Comparison of ENCODE assay signal across 8 mouse cellular contexts in genomic region chr4:99660073-99660611, GRCm38 (mm10). TPM values are rescaled to one million over a fixed set of nuclear protein-coding genes. Genes with fewer than 3 reads are reported as not detected.
A peak's percentile ranks its signal among the peaks of the same experiment; 100 is the strongest.
DNase-seq lines count a peak whose midpoint lies in the region; ATAC-seq and TF ChIP-seq lines count a peak whose summit lies in the region.

No protein-coding gene starts in this region.

- WGBS in kidney, adult 2 months = 5% methylated on average over 20 of the region's 20 CpGs
- WGBS in kidney, embryonic 14.5 days = 1% methylated on average over 20 of the region's 20 CpGs
- WGBS in heart, embryonic 16.5 days = 2% methylated on average over 20 of the region's 20 CpGs
- 1% methylated on average over 20 of the region's 20 CpGs for WGBS in neural tube, embryonic 11.5 days
- WGBS in forebrain, postnatal 0 days = 2% methylated on average over 20 of the region's 20 CpGs

- no peak for ATAC-seq in kidney, embryonic 14.5 days (ENCODE audit: low FRiP score, low TSS enrichment)
- ATAC-seq in heart, embryonic 16.5 days (replicated peaks; ENCODE audit: extremely low read depth, insufficient read depth, low FRiP score) = no peak
- no peak for ATAC-seq in neural tube, embryonic 11.5 days (ENCODE audit: insufficient read depth, low FRiP score, low TSS enrichment)
- no peak for ATAC-seq in forebrain, postnatal 0 days

- H3K9me3 ChIP-seq in kidney, embryonic 14.5 days (ENCODE audit: control insufficient read depth, low read length) = no peaks in the 10 kb centered on the region
- H3K9me3 ChIP-seq in heart, embryonic 16.5 days (replicated peaks; ENCODE audit: control insufficient read depth, low read length) = no peaks in the 10 kb centered on the region
- H3K9me3 ChIP-seq in neural tube, embryonic 11.5 days (ENCODE audit: control insufficient read depth, low read length) = no peaks in the 10 kb centered on the region
- no peaks in the 10 kb centered on the region for H3K9me3 ChIP-seq in forebrain, postnatal 0 days (ENCODE audit: low read length)

- no peaks in the 10 kb centered on the region for H3K4me1 ChIP-seq in kidney, adult 2 months (ENCODE audit: control insufficient read depth, insufficient read depth, low read length)
- peaks cover 10% of the 10 kb centered on the region; the same call in 1 of the 2 replicates for H3K4me1 ChIP-seq in kidney, embryonic 14.5 days (ENCODE audit: control insufficient read depth, insufficient read depth, low read length)
- peaks cover 17% of the 10 kb centered on the region; the same call in 1 of the 2 replicates for H3K4me1 ChIP-seq in heart, embryonic 16.5 days (ENCODE audit: control insufficient read depth, insufficient read depth, low read length)
- H3K4me1 ChIP-seq in neural tube, embryonic 11.5 days (ENCODE audit: control insufficient read depth, insufficient read depth, low read length) = no peaks in the 10 kb centered on the region
- no peaks in the 10 kb centered on the region for H3K4me1 ChIP-seq in forebrain, postnatal 0 days (ENCODE audit: insufficient read depth)

- H3K4me3 ChIP-seq in kidney, adult 2 months (ENCODE audit: insufficient read depth, low read depth, low read length) = no peak overlapping the region
- H3K4me3 ChIP-seq in kidney, embryonic 14.5 days (ENCODE audit: low read length) = no peak overlapping the region
- peak overlapping the region; percentile 21 for H3K4me3 ChIP-seq in heart, embryonic 16.5 days (ENCODE audit: low read length)
- H3K4me3 ChIP-seq in neural tube, embryonic 11.5 days (ENCODE audit: low read depth, low read length) = 0 out of 2 replicates have a peak overlapping the region, but pooled peaks have one; percentile 17
- no peak overlapping the region for H3K4me3 ChIP-seq in forebrain, postnatal 0 days (ENCODE audit: low read depth, low read length)

- H3K27ac ChIP-seq in kidney, adult 2 months (ENCODE audit: insufficient read depth, low read depth, low read length) = no peak overlapping the region
- H3K27ac ChIP-seq in kidney, embryonic 14.5 days (ENCODE audit: low read depth, low read length) = no peak overlapping the region
- H3K27ac ChIP-seq in heart, embryonic 16.5 days (ENCODE audit: low read length) = no peak overlapping the region
- no peak overlapping the region for H3K27ac ChIP-seq in neural tube, embryonic 11.5 days (ENCODE audit: low read depth, low read length)
- no peak overlapping the region for H3K27ac ChIP-seq in forebrain, postnatal 0 days (ENCODE audit: low read depth, low read length)

- TF ChIP-seq CTCF in kidney, adult 2 months (conservative IDR thresholded peaks at IDR 0.05; ENCODE audit: insufficient read depth, insufficient read length, low read depth, low read length) = no peak
- no peak for TF ChIP-seq CTCF in forebrain, postnatal 0 days (IDR thresholded peaks at IDR 0.05; ENCODE audit: low read depth)

- H3K27me3 ChIP-seq in kidney, adult 2 months (replicated peaks; ENCODE audit: control insufficient read depth, insufficient read depth, low read length) = peaks cover 25% of the 10 kb centered on the region
- peaks cover 87% of the 10 kb centered on the region for H3K27me3 ChIP-seq in kidney, embryonic 14.5 days (ENCODE audit: control insufficient read depth, insufficient read depth, low read length)
- H3K27me3 ChIP-seq in heart, embryonic 16.5 days (ENCODE audit: control insufficient read depth, insufficient read depth, low read length) = peaks cover 80% of the 10 kb centered on the region
- peaks cover 91% of the 10 kb centered on the region for H3K27me3 ChIP-seq in neural tube, embryonic 11.5 days (ENCODE audit: control insufficient read depth, insufficient read depth, low read length)
- peaks cover 54% of the 10 kb centered on the region for H3K27me3 ChIP-seq in forebrain, postnatal 0 days (ENCODE audit: insufficient read depth, low read length)

- H3K4me2 ChIP-seq in kidney, embryonic 14.5 days (replicated peaks; ENCODE audit: low read depth, low read length) = no peak overlapping the region
- no peak overlapping the region for H3K4me2 ChIP-seq in heart, embryonic 16.5 days (ENCODE audit: low read depth, low read length)
- peak overlapping the region; percentile 23 for H3K4me2 ChIP-seq in neural tube, embryonic 11.5 days (ENCODE audit: low read depth)
- H3K4me2 ChIP-seq in forebrain, postnatal 0 days (ENCODE audit: low read depth) = no peak overlapping the region

- TF ChIP-seq POLR2A in kidney, adult 2 months (IDR thresholded peaks at IDR 0.05; ENCODE audit: low read depth, low read length) = no peak

- DNase-seq in kidney, adult 2 months = peak; percentile 29
- DNase-seq in cerebellum, postnatal 36 days = peak; percentile 7 to 43
- peak; percentile 64 for DNase-seq in neural tube, embryonic 11.5 days (ENCODE audit: low spot score)
- DNase-seq in thymus, postnatal 4 days = no peak
- DNase-seq in Muller cell, postnatal 12 days (ENCODE audit: inconsistent ontology term) = no peak
- DNase-seq in forebrain, postnatal 0 days = no peak

- no peaks in the 10 kb centered on the region for H3K36me3 ChIP-seq in kidney, adult 2 months (ENCODE audit: control insufficient read depth, insufficient read depth, low read length)
- no peaks in the 10 kb centered on the region for H3K36me3 ChIP-seq in kidney, embryonic 14.5 days (ENCODE audit: control insufficient read depth, insufficient read depth, low read length)
- no peaks in the 10 kb centered on the region for H3K36me3 ChIP-seq in heart, embryonic 16.5 days (ENCODE audit: control insufficient read depth, insufficient read depth)
- no peaks in the 10 kb centered on the region for H3K36me3 ChIP-seq in neural tube, embryonic 11.5 days (ENCODE audit: control insufficient read depth, insufficient read depth, low read length)
- no peaks in the 10 kb centered on the region for H3K36me3 ChIP-seq in forebrain, postnatal 0 days (ENCODE audit: insufficient read depth)

- H3K9ac ChIP-seq in kidney, embryonic 14.5 days (ENCODE audit: low read depth, low read length) = no peak overlapping the region
- H3K9ac ChIP-seq in heart, embryonic 16.5 days (ENCODE audit: low read length) = no peak overlapping the region
- H3K9ac ChIP-seq in neural tube, embryonic 11.5 days (ENCODE audit: low read length) = no peak overlapping the region
- H3K9ac ChIP-seq in forebrain, postnatal 0 days = no peak overlapping the region

RNA-seq across cellular contexts. Expression of gene Foxd3, which starts 4.0 kb away (rescaled TPM):
- 0.06 and 0.11 TPM in 2 replicates for polyA plus RNA-seq in kidney, adult 2 months (2012; rRNA removed)
- polyA plus RNA-seq in kidney, embryonic 14.5 days (2014; fragmentation: Nextera tagmentation; extraction: Ambion mirVana) = not detected in 2 replicates
- 0.08 TPM in 1 of 2 replicates, not detected in the other for polyA plus RNA-seq in heart, embryonic 16.5 days (2015; fragmentation: Nextera tagmentation; extraction: Ambion mirVana)
- polyA plus RNA-seq in neural tube, embryonic 11.5 days (2014; fragmentation: Nextera tagmentation; extraction: Ambion mirVana) = 4.2 and 5.6 TPM in 2 replicates
- 0.81 and 1.2 TPM in 2 replicates for total RNA-seq in forebrain, postnatal 0 days (2014; rRNA removed)
- polyA plus RNA-seq in forebrain, postnatal 0 days (2015; fragmentation: Nextera tagmentation; extraction: Ambion mirVana) = 0.11 and 0.36 TPM in 2 replicates

RNA-seq across cellular contexts. Expression of gene Alg6, which starts 55.3 kb away (rescaled TPM):
- 4.2 and 5.0 TPM in 2 replicates for polyA plus RNA-seq in kidney, adult 2 months (2012; rRNA removed)
- polyA plus RNA-seq in kidney, embryonic 14.5 days (2014; fragmentation: Nextera tagmentation; extraction: Ambion mirVana) = 27.2 and 34.1 TPM in 2 replicates
- 9.2 and 10.1 TPM in 2 replicates for polyA plus RNA-seq in heart, embryonic 16.5 days (2015; fragmentation: Nextera tagmentation; extraction: Ambion mirVana)
- 16.4 and 17.4 TPM in 2 replicates for polyA plus RNA-seq in neural tube, embryonic 11.5 days (2014; fragmentation: Nextera tagmentation; extraction: Ambion mirVana)
- total RNA-seq in forebrain, postnatal 0 days (2014; rRNA removed) = 13.0 and 18.2 TPM in 2 replicates
- 6.3 and 9.8 TPM in 2 replicates for polyA plus RNA-seq in forebrain, postnatal 0 days (2015; fragmentation: Nextera tagmentation; extraction: Ambion mirVana)

Comparison
In these comparisons a context has a peak if more than half of its experiments do, and no peak if none do; other contexts are left out.
1. DNase-seq: peak in kidney, adult 2 months (single experiment), cerebellum, postnatal 36 days (2 of 2) and neural tube, embryonic 11.5 days (single experiment); none in thymus, postnatal 4 days (single experiment), Muller cell, postnatal 12 days (single experiment) and forebrain, postnatal 0 days (single experiment).
2. H3K4me3 ChIP-seq: peak in heart, embryonic 16.5 days (single experiment) and neural tube, embryonic 11.5 days (single experiment); none in kidney, adult 2 months (single experiment), kidney, embryonic 14.5 days (single experiment) and forebrain, postnatal 0 days (single experiment).